Mouse (Mus musculus) limb, embryonic 15.5 days (tissue): ENCODE results near the gene Ahsa1. TPM values are rescaled to one million over a fixed set of nuclear protein-coding genes. Genes with fewer than 3 reads are reported as not detected.
"Not testable (repeated sequence)": the region's sequence is repeated elsewhere in the genome, so short reads cannot be mapped to it uniquely, and the experiment has no call there.

ENCODE experiments used
- ATAC-seq: fragments of 200-750 bp; cut with Nextera tagmentation; 2 replicates; pipeline ENCODE4 v1.8.0; 2017; ENCODE audit warnings: low read depth, moderate TSS enrichment; ENCODE audit not compliant: insufficient number of reproducible peaks, low FRiP score, low TSS enrichment
- H3K27ac ChIP-seq: fragments of 300-500 bp; sonication (generic); 2 replicates; pipeline ENCODE4 v1.5.1; 2015; ENCODE audit warnings: moderate library complexity, mild to moderate bottlenecking, inconsistent platforms
- H3K27me3 ChIP-seq: fragments of 300-500 bp; sonication (generic); 2 replicates; pipeline ENCODE4 v1.6.1; 2015; ENCODE audit warnings: inconsistent platforms
- H3K36me3 ChIP-seq: fragments of 300-500 bp; sonication (generic); 2 replicates; pipeline ENCODE4 v1.6.1; 2015; ENCODE audit warnings: inconsistent platforms
- H3K4me1 ChIP-seq: fragments of 300-500 bp; sonication (generic); 2 replicates; pipeline ENCODE4 v1.6.1; 2015; ENCODE audit warnings: inconsistent platforms
- H3K4me2 ChIP-seq: fragments of 300-500 bp; sonication (generic); 2 replicates; pipeline ENCODE4 v1.6.1; 2015; ENCODE audit warnings: mild to moderate bottlenecking, inconsistent platforms
- H3K4me3 ChIP-seq: fragments of 300-500 bp; sonication (generic); 2 replicates; pipeline ENCODE4 v1.5.1; 2015; ENCODE audit warnings: mild to moderate bottlenecking, inconsistent platforms
- H3K9ac ChIP-seq: fragments of 300-500 bp; sonication (generic); 2 replicates; pipeline ENCODE4 v1.6.1; 2015; ENCODE audit warnings: inconsistent platforms
- H3K9me3 ChIP-seq: fragments of 300-500 bp; sonication (generic); 2 replicates; pipeline ENCODE4 v1.6.1; 2016; ENCODE audit warnings: inconsistent platforms
- WGBS: fragments of 180-500 bp; shearing (Covaris S2); methylation state at CpG from one replicate; pipeline ENCODE4 v1.1.7; 2015; 5-methylcytosine and 5-hydroxymethylcytosine counted together
- polyA plus RNA-seq: library from polyadenylated mRNA; unstranded; fragments of >200 nt; fragmentation: Nextera tagmentation; extraction: Ambion mirVana; gene quantifications from 2 replicates; pipeline ENCODE4 v1.2.1, GENCODE M21; 2015

Ahsa1 gene
- polyA plus RNA-seq, 1 experiment from 2014 or later: 205 TPM

GRCm38 (mm10) chr12:87260562-87260961 lies 5.7 kb upstream of the Ahsa1 start:
- 92% methylated on average over 8 of the region's 8 CpGs for WGBS
- no peak overlapping the region for H3K27ac ChIP-seq
- H3K4me3 ChIP-seq: no peak overlapping the region
- H3K9ac ChIP-seq: no peak overlapping the region
- H3K4me1 ChIP-seq: no peaks in the 10 kb centered on the region; the same call in 1 of the 2 replicates
- H3K9me3 ChIP-seq: no peaks in the 10 kb centered on the region
- ATAC-seq: no peak
- peaks cover 62% of the 10 kb centered on the region for H3K36me3 ChIP-seq
- no peak overlapping the region for H3K4me2 ChIP-seq
- no peaks in the 10 kb centered on the region for H3K27me3 ChIP-seq

- no peak for ATAC-seq
- Histone ChIP-seq H3K9me3 (no peaks in the 10 kb centered on the region), H3K27ac (peak overlapping the region; percentile 90; the same call in 1 of the 2 replicates), H3K4me1 (peaks cover 8% of the 10 kb centered on the region), H3K36me3 (peaks cover 46% of the 10 kb centered on the region), H3K4me3 (peak overlapping the region; percentile 69), H3K27me3 (no peaks in the 10 kb centered on the region), H3K9ac (peak overlapping the region; percentile 71), H3K4me2 (peak overlapping the region; percentile 53)
- 14% methylated on average over 11 of the region's 11 CpGs for WGBS
Measured at GRCm38 (mm10) chr12:87265444-87265843, 835 bp upstream of the Ahsa1 start.

GRCm38 (mm10) chr12:87266827-87267603 lies 736 bp downstream of the Ahsa1 start:
- peaks cover 8% of the 10 kb centered on the region for H3K4me1 ChIP-seq
- H3K9me3 ChIP-seq: no peaks in the 10 kb centered on the region
- H3K36me3 ChIP-seq: peaks cover 46% of the 10 kb centered on the region
- no peaks in the 10 kb centered on the region for H3K27me3 ChIP-seq
- peak overlapping the region; percentile 69 for H3K4me3 ChIP-seq
- H3K4me2 ChIP-seq: peak overlapping the region; percentile 83
- peak overlapping the region; percentile 61 for H3K9ac ChIP-seq
- H3K27ac ChIP-seq: peak overlapping the region; percentile 90
- under 1% methylated on average over 31 of the region's 31 CpGs for WGBS
- peak; percentile 45 for ATAC-seq

GRCm38 (mm10) chr12:87267682-87268081 lies 1.4 kb downstream of the Ahsa1 start:
- ATAC-seq: no peak
- peaks cover 49% of the 10 kb centered on the region for H3K36me3 ChIP-seq

GRCm38 (mm10) chr12:87274853-87275831 lies 8.9 kb downstream of the Ahsa1 start:
- H3K27me3 ChIP-seq: no peaks in the 10 kb centered on the region
- H3K9me3 ChIP-seq: no peaks in the 10 kb centered on the region
- H3K4me1 ChIP-seq: peaks cover 4% of the 10 kb centered on the region; the same call in 1 of the 2 replicates
- no peak overlapping the region for H3K27ac ChIP-seq
- WGBS: 87% methylated on average over 9 of the region's 9 CpGs
- H3K4me3 ChIP-seq: no peak overlapping the region
- H3K4me2 ChIP-seq: no peak overlapping the region
- no peak for ATAC-seq
- no peak overlapping the region for H3K9ac ChIP-seq
- peaks cover 67% of the 10 kb centered on the region for H3K36me3 ChIP-seq

More at GRCm38 (mm10) chr12:87267682-87268081, 1.4 kb downstream of the Ahsa1 start:
- H3K9ac ChIP-seq: no peak overlapping the region; the same call in 1 of the 2 replicates
- 20% methylated on average over 4 of the region's 4 CpGs for WGBS
- peaks cover 8% of the 10 kb centered on the region for H3K4me1 ChIP-seq
- peak overlapping the region; percentile 69 for H3K4me3 ChIP-seq
- H3K4me2 ChIP-seq: peak overlapping the region; percentile 83
- no peak overlapping the region for H3K27ac ChIP-seq
- no peaks in the 10 kb centered on the region for H3K27me3 ChIP-seq
- no peaks in the 10 kb centered on the region for H3K9me3 ChIP-seq

- H3K4me1 ChIP-seq, H3K9me3 ChIP-seq, H3K27ac ChIP-seq, H3K4me3 ChIP-seq, H3K27me3 ChIP-seq, ATAC-seq, H3K9ac ChIP-seq, H3K4me2 ChIP-seq: not testable (repeated sequence)
- 88% methylated on average over 4 of the region's 4 CpGs for WGBS
- peaks cover 46% of the 10 kb centered on the region for H3K36me3 ChIP-seq
Measured at GRCm38 (mm10) chr12:87277251-87277650, 11.0 kb downstream of the Ahsa1 start.

- no peak overlapping the region for H3K27ac ChIP-seq
- H3K4me3 ChIP-seq: no peak overlapping the region
- H3K4me2 ChIP-seq: no peak overlapping the region
- H3K4me1 ChIP-seq: peaks cover 4% of the 10 kb centered on the region; the same call in 1 of the 2 replicates
- H3K9me3 ChIP-seq: no peaks in the 10 kb centered on the region
- ATAC-seq: no peak
- H3K36me3 ChIP-seq: peaks cover 36% of the 10 kb centered on the region
- no peak overlapping the region for H3K9ac ChIP-seq
- no peaks in the 10 kb centered on the region for H3K27me3 ChIP-seq
- 21% methylated on average over 6 of the region's 6 CpGs for WGBS
Measured at GRCm38 (mm10) chr12:87278118-87278730, 11.9 kb downstream of the Ahsa1 start.

- Histone ChIP-seq H3K27ac (no peak overlapping the region), H3K36me3 (peaks cover 27% of the 10 kb centered on the region), H3K9me3 (no peaks in the 10 kb centered on the region), H3K4me2 (no peak overlapping the region), H3K9ac (no peak overlapping the region), H3K4me1 (peaks cover 4% of the 10 kb centered on the region; the same call in 1 of the 2 replicates), H3K4me3 (no peak overlapping the region), H3K27me3 (no peaks in the 10 kb centered on the region)
- ATAC-seq: 0 out of 2 replicates have a peak, but pooled peaks have one; percentile 1
- 62% methylated on average over 3 of the region's 3 CpGs for WGBS
Measured at GRCm38 (mm10) chr12:87279350-87279749, 13.1 kb downstream of the Ahsa1 start.

- Histone ChIP-seq H3K36me3 (peaks cover 21% of the 10 kb centered on the region), H3K4me2 (no peak overlapping the region), H3K4me1 (peaks cover 4% of the 10 kb centered on the region; the same call in 1 of the 2 replicates), H3K9ac (no peak overlapping the region), H3K9me3 (no peaks in the 10 kb centered on the region), H3K4me3 (no peak overlapping the region), H3K27me3 (no peaks in the 10 kb centered on the region), H3K27ac (no peak overlapping the region)
- WGBS: 52% methylated on average over 14 of the region's 14 CpGs
- no peak for ATAC-seq
Measured at GRCm38 (mm10) chr12:87279879-87280278, 13.6 kb downstream of the Ahsa1 start.

GRCm38 (mm10) chr12:87281766-87282165 lies 15.5 kb downstream of the Ahsa1 start:
- Histone ChIP-seq H3K4me1 (peaks cover 4% of the 10 kb centered on the region; the same call in 1 of the 2 replicates), H3K36me3 (peaks cover 2% of the 10 kb centered on the region), H3K9me3 (no peaks in the 10 kb centered on the region), H3K27ac (no peak overlapping the region), H3K4me2 (no peak overlapping the region), H3K27me3 (no peaks in the 10 kb centered on the region), H3K9ac (no peak overlapping the region), H3K4me3 (no peak overlapping the region)
- 76% methylated on average over 1 of the region's 1 CpGs for WGBS
- ATAC-seq: no peak

- Histone ChIP-seq H3K4me1 (peaks cover 4% of the 10 kb centered on the region; the same call in 1 of the 2 replicates), H3K4me2 (no peak overlapping the region), H3K9ac (no peak overlapping the region), H3K9me3 (no peaks in the 10 kb centered on the region), H3K4me3 (no peak overlapping the region), H3K27me3 (no peaks in the 10 kb centered on the region), H3K36me3 (no peaks in the 10 kb centered on the region), H3K27ac (no peak overlapping the region)
- no peak for ATAC-seq
- 91% methylated on average over 4 of the region's 4 CpGs for WGBS
Measured at GRCm38 (mm10) chr12:87282743-87283142, 16.5 kb downstream of the Ahsa1 start.
